Mouse (Mus musculus) lung, adult 2 months (tissue): ENCODE measurements around the gene Duox1.

Source experiments
- CTCF ChIP-seq: fragments of 200-500 bp; IDR thresholded peaks from 2 replicates; pipeline ENCODE4 v1.5.1; 2011; ENCODE audit warnings: mild to moderate bottlenecking, low read length, control low read depth; ENCODE audit not compliant: insufficient read depth
- POLR2A ChIP-seq: fragments of 200-500 bp; IDR thresholded peaks from 2 replicates; pipeline ENCODE4 v1.6.1; 2011; ENCODE audit warnings: low read depth, mild to moderate bottlenecking, control low read depth, low read length, borderline replicate concordance; ENCODE audit errors: extremely low read depth

- TF ChIP-seq POLR2A (no peak), CTCF (no peak)
Observed at GRCm38 (mm10) chr2:122354191-122354929, 38.9 kb downstream of the Duox1 start.
